Mouse (Mus musculus): ENCODE data around the gene Gm49383. TPM values are rescaled to one million over a fixed set of nuclear protein-coding genes. Genes with fewer than 3 reads are reported as not detected.

Gm49383 gene
- polyA plus RNA-seq, 1 experiment, result 2.6 TPM

DNA sequence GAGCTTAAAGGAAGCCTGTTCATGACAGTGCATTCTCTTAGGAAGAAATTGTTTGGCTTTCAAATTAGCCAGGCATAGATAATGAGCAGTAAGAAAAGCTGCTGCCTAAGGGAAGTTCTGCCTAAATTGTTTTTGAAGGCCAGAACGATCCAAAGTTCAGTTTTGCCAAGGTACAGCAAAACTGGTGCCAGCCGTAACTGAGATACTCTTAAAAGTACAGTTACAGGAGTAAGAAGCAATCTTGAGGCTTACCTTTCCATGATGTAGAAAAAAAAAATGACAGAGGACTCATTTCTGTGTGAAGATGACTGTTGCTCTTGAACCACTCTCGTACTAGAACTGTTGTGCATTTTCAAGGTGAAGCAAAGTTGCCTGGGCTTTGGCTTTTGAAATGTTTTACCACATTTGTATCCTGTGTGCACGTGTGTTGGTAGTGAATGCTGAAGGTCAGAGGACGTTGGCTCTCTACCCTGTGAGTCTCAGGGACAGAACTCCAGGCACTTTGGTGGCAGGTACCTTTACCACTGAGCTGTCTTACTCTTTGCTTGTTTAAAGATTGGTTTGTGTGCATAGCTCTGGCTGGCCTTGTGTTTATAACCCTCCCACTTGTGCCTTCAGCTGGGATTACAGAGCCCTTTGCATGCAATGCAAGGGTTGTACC, 10.0 kb downstream of the Gm49383 start:
- Histone ChIP-seq H3K36me3 (ENCODE audit: control insufficient read depth, insufficient read depth) (peaks cover 12% of the 10 kb centered on the region), H3ac (ENCODE audit: control insufficient read depth, insufficient read length) (no peak overlapping the region), H3K79me2 (ENCODE audit: control insufficient read depth, insufficient read depth) (peaks cover 51% of the 10 kb centered on the region), H3K4me2 (ENCODE audit: low read depth) (peak overlapping the region; percentile 21), H3K27me3 (ENCODE audit: control insufficient read depth, insufficient read depth, insufficient read length) (no peaks in the 10 kb centered on the region), H3K4me3 (no peak overlapping the region)
- TF ChIP-seq POLR2A (IDR thresholded peaks at IDR 0.05; ENCODE audit: insufficient read length, low read depth) (no peak), TCF12 (IDR thresholded peaks at IDR 0.05; ENCODE audit: insufficient read depth, poor library complexity, severe bottlenecking) (no peak), SRF (IDR thresholded peaks at IDR 0.05; ENCODE audit: control insufficient read depth, insufficient read length, low read depth) (no peak), MYOG (IDR thresholded peaks at IDR 0.05; ENCODE audit: control insufficient read depth in 1 of 3, insufficient read depth in 1 of 3, insufficient read length in 2 of 3, low read depth in 2 of 3) (no peak), MAX (IDR thresholded peaks at IDR 0.05; ENCODE audit: low read depth) (no peak), TCF3 (IDR thresholded peaks at IDR 0.05; ENCODE audit: insufficient read length, low read depth) (no peak), USF1 (IDR thresholded peaks at IDR 0.05; ENCODE audit: low read depth) (no peak), MYOD1 (IDR thresholded peaks at IDR 0.05; ENCODE audit: control insufficient read depth in 1 of 3, insufficient read length in 2 of 3, low read depth in 2 of 3) (no peak), POLR2AphosphoS2 (IDR thresholded peaks at IDR 0.05; ENCODE audit: insufficient read length, low read depth) (no peak), CEBPB (IDR thresholded peaks at IDR 0.05; ENCODE audit: insufficient read depth, poor library complexity, severe bottlenecking) (no peak), REST (IDR thresholded peaks at IDR 0.05; ENCODE audit: insufficient read depth, insufficient read length) (no peak), E2F4 (IDR thresholded peaks at IDR 0.05; ENCODE audit: insufficient read depth) (no peak)

DNA sequence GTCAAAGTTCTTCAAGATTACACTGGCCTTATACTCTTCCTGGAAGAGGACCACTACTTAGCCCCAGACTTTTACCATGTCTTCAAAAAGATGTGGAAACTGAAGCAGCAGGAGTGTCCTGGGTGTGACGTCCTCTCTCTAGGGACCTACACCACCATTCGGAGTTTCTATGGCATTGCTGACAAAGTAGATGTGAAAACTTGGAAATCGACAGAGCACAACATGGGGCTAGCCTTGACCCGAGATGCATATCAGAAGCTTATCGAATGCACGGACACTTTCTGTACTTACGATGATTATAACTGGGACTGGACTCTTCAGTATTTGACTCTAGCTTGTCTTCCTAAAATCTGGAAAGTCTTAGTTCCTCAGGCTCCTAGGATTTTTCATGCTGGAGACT, 11.5 kb downstream of the Gm49383 start:
- Histone ChIP-seq H3K79me2 (ENCODE audit: control insufficient read depth, insufficient read depth) (peaks cover 51% of the 10 kb centered on the region), H3K4me2 (ENCODE audit: low read depth) (peak overlapping the region; percentile 89), H3K4me3 (peak overlapping the region; percentile 62), H3ac (ENCODE audit: control insufficient read depth, insufficient read length) (peak overlapping the region; percentile 83), H3K36me3 (ENCODE audit: control insufficient read depth, insufficient read depth) (peaks cover 12% of the 10 kb centered on the region), H3K27me3 (ENCODE audit: control insufficient read depth, insufficient read depth, insufficient read length) (no peaks in the 10 kb centered on the region)
- no peak for TF ChIP-seq E2F4 (IDR thresholded peaks at IDR 0.05; ENCODE audit: insufficient read depth)
- TF ChIP-seq USF1 (IDR thresholded peaks at IDR 0.05; ENCODE audit: low read depth), result no peak
- TF ChIP-seq TCF12 (IDR thresholded peaks at IDR 0.05; ENCODE audit: insufficient read depth, poor library complexity, severe bottlenecking), result no peak
- no peak for TF ChIP-seq POLR2A (IDR thresholded peaks at IDR 0.05; ENCODE audit: insufficient read length, low read depth)
- TF ChIP-seq REST (IDR thresholded peaks at IDR 0.05; ENCODE audit: insufficient read depth, insufficient read length), result no peak
- no peak for TF ChIP-seq POLR2AphosphoS2 (IDR thresholded peaks at IDR 0.05; ENCODE audit: insufficient read length, low read depth)
- TF ChIP-seq MYOD1 (IDR thresholded peaks at IDR 0.05; ENCODE audit: control insufficient read depth in 1 of 3, insufficient read length in 2 of 3, low read depth in 2 of 3), result no peak
- no peak for TF ChIP-seq TCF3 (IDR thresholded peaks at IDR 0.05; ENCODE audit: insufficient read length, low read depth)
- TF ChIP-seq MYOG (IDR thresholded peaks at IDR 0.05; ENCODE audit: control insufficient read depth in 1 of 3, insufficient read depth in 1 of 3, insufficient read length in 2 of 3, low read depth in 2 of 3), result no peak
- no peak for TF ChIP-seq CEBPB (IDR thresholded peaks at IDR 0.05; ENCODE audit: insufficient read depth, poor library complexity, severe bottlenecking)
- TF ChIP-seq MAX (IDR thresholded peaks at IDR 0.05; ENCODE audit: low read depth), result no peak
- TF ChIP-seq SRF (IDR thresholded peaks at IDR 0.05; ENCODE audit: control insufficient read depth, insufficient read length, low read depth), result no peak

DNA sequence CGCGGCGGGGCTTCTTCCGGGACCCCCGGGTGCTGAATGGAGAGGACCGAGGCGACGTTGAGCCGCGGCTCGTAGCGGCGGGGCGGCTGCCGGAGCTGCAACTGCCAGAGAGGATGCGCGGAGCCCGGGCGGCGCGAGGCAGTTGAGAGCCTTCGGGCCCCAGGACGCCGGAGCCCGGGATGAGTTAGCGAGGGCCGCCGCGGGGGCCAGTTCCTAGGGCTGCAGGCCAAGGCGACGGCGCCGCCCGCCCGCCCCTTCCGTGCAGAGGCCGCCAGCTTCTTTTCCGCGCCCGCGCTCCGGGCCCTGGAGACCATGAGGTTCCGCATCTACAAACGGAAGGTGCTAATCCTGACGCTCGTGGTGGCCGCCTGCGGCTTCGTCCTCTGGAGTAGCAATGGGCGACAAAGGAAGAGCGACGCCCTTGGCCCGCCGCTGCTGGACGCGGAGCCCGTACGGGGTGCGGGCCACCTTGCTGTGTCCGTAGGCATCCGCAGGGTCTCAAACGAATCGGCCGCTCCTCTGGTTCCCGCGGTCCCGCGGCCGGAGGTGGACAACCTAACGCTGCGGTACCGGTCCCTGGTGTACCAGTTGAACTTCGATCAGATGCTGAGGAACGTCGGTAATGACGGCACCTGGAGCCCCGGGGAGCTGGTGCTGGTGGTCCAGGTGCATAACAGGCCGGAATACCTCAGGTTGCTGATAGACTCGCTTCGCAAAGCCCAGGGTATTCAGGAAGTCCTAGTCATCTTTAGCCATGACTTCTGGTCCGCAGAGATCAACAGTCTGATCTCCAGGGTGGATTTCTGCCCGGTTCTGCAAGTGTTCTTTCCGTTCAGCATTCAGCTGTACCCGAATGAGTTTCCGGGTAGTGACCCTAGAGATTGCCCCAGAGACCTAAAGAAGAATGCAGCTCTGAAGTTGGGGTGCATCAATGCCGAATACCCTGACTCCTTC, 12.3 kb downstream of the Gm49383 start:
- TF ChIP-seq POLR2AphosphoS2 (IDR thresholded peaks at IDR 0.05; ENCODE audit: insufficient read length, low read depth) (no peak), TCF12 (IDR thresholded peaks at IDR 0.05; ENCODE audit: insufficient read depth, poor library complexity, severe bottlenecking) (no peak), USF1 (IDR thresholded peaks at IDR 0.05; ENCODE audit: low read depth) (no peak), SRF (IDR thresholded peaks at IDR 0.05; ENCODE audit: control insufficient read depth, insufficient read length, low read depth) (no peak), E2F4 (IDR thresholded peaks at IDR 0.05; ENCODE audit: insufficient read depth) (no peak), TCF3 (IDR thresholded peaks at IDR 0.05; ENCODE audit: insufficient read length, low read depth) (no peak), MYOD1 (IDR thresholded peaks at IDR 0.05; ENCODE audit: control insufficient read depth in 1 of 3, insufficient read length in 2 of 3, low read depth in 2 of 3) (no peak), CEBPB (IDR thresholded peaks at IDR 0.05; ENCODE audit: insufficient read depth, poor library complexity, severe bottlenecking) (no peak), POLR2A (IDR thresholded peaks at IDR 0.05; ENCODE audit: insufficient read length, low read depth) (no peak), REST (IDR thresholded peaks at IDR 0.05; ENCODE audit: insufficient read depth, insufficient read length) (no peak), MYOG (IDR thresholded peaks at IDR 0.05; ENCODE audit: control insufficient read depth in 1 of 3, insufficient read depth in 1 of 3, insufficient read length in 2 of 3, low read depth in 2 of 3) (no peak), MAX (IDR thresholded peaks at IDR 0.05; ENCODE audit: low read depth) (no peak)
- Histone ChIP-seq H3K79me2 (ENCODE audit: control insufficient read depth, insufficient read depth) (peaks cover 51% of the 10 kb centered on the region), H3K4me2 (ENCODE audit: low read depth) (peak overlapping the region; percentile 89), H3K4me3 (peak overlapping the region; percentile 62), H3K36me3 (ENCODE audit: control insufficient read depth, insufficient read depth) (peaks cover 6% of the 10 kb centered on the region), H3K27me3 (ENCODE audit: control insufficient read depth, insufficient read depth, insufficient read length) (no peaks in the 10 kb centered on the region), H3ac (ENCODE audit: control insufficient read depth, insufficient read length) (peak overlapping the region; percentile 83)
